Mouse (Mus musculus) thymus, postnatal 14 days (tissue): ENCODE data around the gene Tmed6.
"Not testable (repeated sequence)": the region's sequence is repeated elsewhere in the genome, so short reads cannot be mapped to it uniquely, and the experiment has no call there.

Experiments
- DNase-seq: peaks from one replicate; pipeline ENCODE4 v3.0.0; 2021

Gene Tmed6

DNA sequence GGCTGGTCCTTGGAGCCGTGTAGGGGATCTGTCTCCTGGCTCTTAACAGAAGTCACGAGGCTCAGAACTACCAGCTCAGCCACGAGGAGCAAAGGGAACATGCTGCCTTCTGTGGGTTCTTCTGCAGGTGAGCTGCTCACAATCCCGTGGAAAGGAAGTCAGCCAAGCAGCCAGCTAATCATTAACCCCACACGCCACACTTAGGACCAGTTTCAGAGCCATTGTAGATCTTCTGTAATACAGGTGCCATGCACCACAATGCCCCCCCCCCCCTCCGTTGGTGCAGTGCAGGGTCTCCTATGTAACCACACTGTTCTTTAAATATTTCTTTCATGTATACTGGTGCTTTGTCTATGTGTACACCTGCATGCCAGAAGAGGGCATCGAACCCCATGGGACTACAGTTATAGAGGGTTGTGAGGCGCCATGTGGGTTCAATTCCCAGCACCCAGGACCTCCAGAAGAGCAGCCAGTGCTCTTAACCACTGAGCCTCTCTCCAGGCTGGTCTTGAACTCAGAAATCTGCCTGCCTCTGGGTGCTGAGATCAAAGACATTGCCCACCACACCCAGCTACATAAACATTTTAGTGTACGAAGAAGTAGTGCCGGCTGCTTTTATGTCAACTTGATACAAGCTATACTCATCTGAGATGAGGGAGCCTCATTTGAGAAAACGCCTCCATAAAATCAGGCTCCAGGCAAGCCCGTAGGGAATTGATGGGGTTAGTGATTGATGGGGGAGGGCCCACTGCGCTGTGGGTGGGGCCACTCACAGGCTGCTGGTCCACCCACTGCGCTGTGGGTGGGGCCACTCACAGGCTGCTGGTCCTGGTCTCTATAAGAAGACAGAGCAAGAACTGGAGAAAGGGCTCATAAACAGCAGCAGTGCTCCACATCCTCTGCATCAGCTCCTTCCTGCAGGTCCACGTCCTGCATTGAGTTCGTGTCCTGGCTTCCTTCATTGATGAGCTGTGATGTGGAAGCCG is at the start of gene Tmed6:
TSS of gene Tmed6 (minus strand) at position 134 of the 986 bp plus-strand sequence.
- DNase-seq: no peak

DNA sequence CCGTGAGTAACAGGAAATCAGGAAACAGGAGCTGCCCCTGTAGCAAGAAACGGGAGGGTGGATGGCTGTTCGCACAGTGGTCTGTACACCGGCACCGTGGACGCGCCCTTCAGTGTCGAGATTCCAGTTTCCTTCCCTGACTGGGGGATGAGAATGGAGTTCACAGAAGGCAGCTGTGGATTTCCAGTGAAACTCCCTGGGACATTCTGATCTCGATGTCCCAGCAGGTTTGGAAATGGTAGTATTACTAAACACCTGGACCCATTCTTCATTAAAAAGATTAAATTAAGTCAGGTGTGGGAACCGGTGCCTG is 49.5 kb upstream of the Tmed6 start:
- no peak for DNase-seq

DNA sequence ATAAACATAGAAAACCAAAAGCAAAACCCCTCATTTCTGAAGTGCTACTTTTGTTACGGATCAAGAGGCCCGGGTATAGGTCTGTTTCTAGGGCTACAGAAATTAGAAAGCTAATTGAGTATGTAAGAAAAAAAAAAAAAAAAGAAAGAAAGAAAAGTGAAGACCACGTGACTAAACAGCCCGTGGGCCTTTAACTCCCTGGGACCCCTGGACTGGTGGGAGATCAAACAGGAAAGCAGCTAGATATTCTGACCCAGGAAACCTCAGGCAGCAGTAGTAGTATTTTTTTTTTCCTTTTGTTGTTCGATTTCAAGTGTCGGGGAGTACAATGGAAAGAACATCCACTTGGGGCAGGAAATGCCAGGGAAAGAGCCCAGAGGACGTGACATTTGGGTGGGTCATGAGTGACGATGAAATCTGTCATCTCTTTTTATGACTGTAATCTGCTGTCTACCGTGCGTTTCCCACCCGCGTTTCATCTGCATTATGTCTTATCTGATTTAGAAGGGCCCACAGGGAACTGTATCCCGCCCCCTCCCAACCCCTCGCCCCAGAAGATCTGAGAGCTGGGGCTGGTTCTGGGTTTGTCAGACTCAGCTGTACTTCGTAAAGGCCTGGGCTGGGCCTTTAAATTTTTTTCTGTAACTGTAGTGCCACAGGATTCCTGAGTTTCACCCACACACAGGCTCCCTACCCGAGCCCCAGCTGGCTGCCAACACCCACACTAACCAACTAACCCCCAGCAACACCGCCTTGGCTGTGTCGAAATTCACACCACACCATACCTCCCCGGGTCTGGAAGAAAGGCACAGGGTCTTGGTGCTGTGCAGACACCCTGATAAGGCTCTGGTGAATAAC is 48.9 kb upstream of the Tmed6 start:
- no peak for DNase-seq

DNA sequence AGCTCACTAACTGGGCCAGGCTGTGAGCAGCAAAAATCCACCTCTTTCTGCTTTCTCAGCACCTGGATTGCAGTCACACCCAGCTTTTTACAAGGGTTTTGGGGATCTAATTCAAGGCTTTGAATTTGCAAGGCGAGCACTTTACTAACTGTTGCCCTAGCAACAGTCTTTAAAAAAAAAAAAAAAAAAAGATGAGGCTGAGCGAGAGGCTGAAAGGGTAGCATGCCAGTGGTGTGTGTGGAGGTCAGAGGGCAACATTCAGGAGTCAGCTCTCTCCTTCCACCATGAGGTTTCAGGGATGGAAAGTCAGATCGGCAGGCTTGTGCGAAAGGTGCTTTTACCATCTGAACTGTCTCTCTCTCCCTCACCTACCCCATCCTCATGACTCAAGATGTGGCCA is 47.8 kb upstream of the Tmed6 start:
- DNase-seq: no peak

DNA sequence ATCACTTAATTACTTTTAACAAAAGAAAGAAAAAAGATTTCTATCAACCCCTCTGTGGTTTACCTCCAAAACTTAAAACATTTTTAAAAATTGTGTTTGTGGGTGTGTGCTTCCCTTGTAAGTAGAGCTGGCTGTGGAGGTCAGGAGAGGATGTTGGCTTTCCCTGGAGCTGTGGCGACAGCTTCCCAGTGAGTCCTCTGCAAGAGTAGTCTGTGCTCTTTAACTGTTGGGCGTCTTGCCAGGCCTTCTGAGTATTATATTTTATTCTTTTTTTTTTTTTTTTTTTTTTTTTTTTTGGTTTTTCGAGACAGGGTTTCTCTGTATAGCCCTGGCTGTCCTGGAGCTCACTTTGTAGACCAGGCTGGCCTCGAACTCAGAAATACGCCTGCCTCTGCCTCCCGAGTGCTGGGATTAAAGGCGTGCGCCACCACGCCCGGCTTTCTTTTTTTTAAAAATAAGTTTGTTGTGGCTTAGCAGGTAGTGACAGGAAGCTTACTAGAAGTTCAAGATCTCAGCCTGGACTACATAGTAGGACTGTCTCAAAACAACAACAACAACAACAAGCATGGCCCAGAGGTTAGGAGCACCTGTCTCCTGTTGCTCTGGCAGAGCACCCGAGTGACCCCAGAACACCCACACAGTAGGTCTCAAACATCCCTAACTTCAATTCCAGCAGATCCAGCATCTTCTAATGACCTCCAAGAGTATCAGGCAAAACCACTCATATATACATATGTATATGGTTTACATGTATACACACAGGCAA is 46.1 kb upstream of the Tmed6 start:
- DNase-seq: no peak

DNA sequence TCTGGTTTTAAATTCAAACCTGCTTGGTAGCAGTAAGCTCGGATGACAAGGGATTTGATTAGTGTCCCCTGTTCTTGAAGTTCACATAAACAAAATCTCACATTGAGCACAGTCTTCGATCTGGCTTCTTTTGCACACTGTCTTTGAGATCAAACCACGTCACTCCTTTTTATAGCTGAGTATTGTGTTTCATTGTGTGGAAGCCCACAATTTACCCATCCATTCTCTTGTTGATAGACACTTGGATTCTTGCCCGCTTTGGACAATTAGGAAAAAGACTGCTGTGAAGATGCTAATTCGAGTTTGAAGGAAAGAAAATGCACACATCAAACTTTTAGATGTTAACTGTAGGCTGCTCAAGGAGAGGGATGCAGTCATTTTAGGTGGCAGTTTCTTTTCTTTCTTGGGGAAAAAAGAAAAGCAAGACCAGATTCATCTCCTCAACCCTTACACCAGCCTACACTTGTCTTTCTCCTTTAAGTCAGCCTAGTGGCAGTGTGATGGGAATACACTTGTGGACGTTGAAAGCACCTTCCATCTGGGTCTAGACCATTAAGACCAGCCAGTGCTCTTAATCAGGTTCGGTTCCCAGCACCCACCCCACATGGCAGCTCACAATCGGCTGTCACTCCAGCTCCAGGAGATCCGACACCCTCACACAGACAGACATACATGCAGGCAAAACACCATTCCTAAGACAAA is 45.3 kb upstream of the Tmed6 start:
- DNase-seq: no peak

DNA sequence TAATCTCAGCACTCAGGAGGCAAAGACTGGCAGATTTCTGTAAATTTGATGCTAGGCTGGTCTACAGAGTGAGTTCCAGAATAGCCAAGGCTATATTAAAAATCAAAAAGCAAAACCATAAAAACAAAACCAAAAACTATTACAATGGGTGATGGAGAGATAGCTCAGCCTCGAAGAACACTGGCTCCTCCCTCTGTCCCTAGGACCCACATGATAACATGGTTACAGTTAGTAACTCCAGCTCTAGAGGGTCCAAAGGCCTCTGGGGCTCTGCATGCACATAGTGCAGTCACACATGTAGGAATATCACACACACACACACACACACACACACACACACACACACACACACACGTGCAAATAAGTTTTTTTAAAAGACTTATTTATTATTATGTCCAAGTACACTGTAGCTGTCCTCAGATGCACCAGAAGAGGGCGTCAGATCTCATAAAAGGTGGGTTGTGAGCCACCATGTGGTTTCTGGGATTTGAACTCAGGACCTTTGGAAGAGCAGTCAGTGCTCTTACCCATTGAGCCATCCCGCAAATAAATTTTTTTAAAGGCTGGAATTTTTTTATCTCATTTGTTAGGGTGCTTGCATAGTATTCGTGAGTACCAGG is 44.5 kb upstream of the Tmed6 start:
- DNase-seq: no peak

DNA sequence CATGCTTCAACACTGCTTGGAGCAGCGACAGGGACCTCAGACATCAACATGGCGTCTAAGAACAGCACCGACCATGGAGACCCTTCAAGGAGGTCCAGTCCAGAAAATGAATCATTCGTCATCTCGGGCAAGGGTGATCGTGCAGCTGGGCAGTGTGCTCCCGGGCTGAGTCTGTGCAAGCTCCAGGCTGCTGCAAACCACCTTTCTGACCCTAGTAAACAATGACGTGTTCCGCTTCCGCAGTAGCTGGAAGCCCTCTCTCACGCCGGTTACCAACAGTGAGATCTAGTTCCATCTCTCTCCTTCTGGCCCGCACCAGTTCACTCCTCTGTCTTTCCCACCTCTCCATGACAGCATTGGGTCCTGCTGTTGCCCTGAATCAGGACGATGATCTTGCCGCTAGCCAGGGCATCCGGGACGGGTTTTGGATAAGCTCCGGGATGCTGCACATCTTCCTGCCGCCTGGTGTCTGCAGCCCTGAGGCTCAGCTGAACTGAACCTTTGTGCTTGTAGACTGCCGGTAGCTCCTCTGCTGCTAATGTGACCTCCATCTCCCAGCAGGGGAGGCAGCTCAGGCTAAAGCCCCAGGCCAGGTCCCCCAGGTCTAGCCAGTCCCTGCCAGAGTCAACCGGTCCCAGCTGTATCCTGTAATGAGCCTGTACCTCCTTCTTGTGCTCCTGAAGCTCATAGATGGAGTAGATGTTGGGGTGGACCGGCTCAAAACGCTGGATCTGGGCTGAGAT is 43.7 kb upstream of the Tmed6 start:
- DNase-seq: no peak

DNA sequence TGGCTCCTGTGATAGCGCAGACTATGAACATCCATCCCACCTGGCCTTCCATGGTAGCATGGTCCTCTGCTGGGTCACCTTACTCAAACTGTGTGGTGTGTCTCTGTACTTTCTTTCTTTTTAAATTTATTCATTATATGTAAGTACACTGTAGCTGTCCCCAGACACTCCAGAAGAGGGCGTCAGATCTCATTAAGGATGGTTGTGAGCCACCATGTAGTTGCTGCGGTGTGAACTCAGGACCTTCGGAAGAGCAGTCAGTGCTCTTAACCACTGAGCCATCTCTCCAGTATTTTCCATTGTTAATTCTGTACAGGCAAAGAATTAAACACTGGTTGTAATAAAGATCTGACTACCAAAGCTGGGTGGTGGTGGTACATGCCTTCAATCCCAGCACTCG is 42.6 kb upstream of the Tmed6 start:
- DNase-seq: not testable (repeated sequence)

DNA sequence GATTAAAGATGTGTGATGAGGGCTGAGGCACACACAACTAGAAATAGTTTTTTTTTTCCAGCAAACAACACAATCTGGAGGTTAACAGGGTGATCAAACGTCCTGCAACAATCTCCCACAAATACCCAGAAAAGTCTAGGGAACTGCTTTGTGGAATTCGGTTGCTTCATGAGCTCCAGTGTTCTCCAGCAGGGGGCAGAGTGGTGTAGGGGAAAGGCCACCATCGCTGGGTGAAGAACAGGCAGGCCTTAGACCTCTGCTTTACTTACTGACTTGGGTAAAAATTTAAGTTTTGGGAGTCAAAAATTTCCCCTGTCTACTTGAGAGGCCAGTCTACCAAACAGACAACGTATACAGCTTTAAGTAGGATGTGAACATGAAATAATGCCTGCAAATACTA is 39.1 kb upstream of the Tmed6 start:
- DNase-seq: peak; percentile 81

DNA sequence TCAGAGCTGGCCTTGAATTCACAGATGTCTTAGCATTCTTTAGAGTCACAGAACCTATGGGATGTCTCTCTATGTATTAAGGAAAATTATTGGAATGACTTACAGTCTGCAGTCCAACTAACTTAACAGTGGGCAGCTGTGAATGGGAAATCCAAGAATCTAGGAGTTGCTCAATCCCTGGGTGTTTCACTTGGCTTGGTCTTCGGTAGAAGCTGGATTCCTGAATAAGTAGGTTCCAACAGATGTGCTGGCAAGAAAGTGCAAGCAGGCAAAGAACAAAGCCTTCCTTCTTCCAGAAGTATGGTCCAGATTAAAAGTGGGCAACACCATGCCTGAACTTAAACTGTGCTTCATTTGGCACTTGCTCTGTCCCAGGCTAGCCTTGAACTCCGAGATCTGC is 35.2 kb upstream of the Tmed6 start:
- DNase-seq: no peak

DNA sequence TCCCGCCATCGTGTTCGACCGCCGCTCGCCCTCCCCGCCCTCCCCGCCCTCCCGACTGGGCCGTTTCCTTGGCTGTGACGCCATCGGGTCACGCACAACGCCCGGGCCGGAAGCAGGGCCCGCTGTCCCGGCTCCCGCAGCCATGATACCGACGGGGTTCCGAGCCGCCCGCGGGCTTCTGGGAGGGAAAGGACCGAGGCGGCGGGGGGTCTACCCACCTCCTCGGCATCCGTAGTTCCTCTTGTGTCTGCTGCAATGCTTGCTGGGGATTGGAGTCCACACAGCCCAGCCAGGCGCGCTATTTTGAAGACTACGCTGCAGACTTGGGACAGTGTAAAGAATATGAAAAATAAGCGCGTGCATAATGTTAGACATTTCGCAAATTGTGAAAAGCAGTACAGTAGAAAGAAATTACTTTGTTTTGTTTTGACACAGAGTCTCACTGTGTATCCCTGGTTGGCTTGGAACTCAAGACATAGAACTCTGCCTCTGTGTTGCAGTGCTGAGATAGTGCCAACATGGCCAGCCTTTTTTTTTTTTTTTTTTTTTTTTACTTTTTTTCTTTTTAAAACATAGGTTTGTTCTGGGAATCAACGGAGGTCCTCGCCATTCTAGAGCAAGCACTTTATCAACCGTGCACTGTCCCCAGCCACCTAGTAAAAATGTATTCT is 31.1 kb upstream of the Tmed6 start, which contains the start of gene Terf2:
TSS of gene Terf2 (minus strand) at position 182 of the 671 bp plus-strand sequence.
- DNase-seq: peak; percentile 94

DNA sequence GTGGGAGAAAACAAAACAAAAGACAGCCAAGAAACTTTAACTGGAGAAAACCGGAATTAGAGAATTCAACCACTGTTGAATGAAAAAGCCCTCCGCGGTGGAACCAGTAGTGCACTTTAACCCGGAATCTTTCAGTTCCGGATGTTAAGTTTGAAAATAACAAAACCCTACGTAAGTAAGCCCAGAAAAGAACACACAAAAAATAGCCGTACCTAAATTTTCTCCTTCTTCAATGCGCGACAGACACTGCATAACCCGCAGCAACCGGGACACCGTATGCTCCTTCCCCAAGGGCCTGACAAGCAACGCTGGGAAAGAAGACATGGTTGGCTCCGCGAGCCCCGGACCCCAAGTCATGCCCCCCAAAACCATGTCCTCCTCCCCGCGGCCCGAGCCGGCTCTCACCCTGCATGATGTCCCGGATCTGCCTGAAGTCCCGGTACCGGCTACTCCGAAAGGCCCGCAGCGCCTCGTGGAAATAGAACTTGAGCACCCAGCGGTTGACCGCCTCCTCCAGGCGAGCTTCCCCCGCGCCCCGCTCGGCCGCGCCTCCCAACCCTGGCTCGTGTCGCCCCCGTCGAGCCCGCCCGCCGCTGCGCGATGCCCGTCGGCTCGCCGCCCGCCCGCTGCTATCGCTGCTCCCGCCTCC is 30.4 kb upstream of the Tmed6 start:
- no peak for DNase-seq

DNA sequence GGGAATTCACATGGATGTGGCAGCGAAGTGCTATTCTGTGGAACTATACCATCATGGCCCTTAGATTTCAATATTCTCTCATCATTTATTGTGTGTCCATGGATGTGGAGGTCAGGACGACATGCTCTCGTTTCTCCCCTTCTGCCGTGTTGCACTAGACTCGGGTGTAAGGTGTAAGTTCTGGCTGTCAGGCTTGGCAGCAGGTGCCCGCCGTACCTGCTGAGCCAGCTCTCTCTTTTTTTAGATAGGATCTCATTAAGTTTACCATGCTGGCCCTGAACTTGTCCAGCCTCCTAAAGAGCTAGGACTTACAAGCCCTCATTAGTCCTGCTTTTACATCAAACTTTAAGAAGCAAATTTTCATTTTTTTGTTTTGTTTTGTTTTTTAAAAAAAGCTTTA is 25.1 kb upstream of the Tmed6 start:
- no peak for DNase-seq

DNA sequence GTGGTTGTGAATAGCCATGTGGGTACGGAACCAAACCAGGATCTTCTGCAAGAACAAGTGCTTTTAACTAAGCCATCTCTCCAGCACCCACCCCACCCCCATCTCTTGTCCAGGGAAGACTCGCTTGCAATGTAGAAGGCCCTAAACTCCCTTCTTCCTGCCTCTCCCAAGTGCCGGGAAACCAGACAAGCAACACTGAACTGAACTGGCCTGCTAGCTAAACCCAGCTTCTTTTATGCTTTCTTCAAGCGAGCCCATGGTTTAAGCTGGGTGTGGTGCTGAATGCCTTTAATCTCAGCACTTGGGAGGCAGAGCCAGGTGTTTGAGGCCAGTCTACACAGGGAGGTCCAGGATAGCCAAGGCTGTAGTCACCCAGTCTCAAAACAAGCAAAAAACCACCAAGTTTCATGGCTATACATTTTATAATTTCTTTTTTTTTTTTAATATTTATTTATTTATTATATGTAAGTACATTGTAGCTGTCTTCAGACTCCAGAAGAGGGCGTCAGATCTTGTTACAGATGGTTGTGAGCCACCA is 23.2 kb upstream of the Tmed6 start:
- no peak for DNase-seq

DNA sequence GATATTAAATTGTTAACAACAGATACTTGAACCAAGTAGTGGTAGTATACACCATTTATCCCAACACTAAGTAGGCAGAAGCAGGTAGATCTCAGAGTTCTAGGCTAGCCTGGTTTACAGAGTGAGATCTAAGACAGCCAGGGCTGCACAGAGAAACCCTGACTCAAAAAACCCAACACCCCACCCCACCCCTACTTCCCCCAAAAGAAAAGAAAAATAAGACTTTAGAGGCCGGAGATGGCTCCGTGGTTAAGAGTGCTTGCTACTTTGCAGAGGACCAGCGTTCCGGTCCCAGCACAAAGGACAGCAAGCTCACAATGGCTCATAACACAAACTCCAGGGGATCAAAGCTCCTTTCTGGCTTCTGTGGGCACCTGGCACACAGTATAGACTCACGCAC is 20.6 kb upstream of the Tmed6 start:
- DNase-seq: no peak

DNA sequence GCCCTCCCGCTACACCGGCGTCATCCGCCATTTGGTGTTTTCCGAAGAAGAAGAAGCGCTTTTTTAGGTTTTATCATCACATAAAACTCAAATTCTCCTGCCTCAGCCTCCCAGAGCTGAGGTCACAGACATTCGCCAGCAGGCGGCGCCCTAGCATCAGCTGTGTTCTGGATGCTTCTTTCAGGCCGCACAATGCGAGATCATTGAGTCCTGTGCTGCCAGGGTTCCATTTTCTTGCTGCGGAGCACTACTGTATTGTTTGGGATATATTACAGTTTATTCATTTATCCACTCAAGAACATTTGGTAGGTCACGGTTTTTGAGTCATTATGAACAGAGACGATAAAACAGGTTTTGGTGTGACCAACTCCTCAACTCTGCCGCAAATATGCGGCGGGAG is 19.9 kb upstream of the Tmed6 start:
- peak; percentile 45 for DNase-seq

DNA sequence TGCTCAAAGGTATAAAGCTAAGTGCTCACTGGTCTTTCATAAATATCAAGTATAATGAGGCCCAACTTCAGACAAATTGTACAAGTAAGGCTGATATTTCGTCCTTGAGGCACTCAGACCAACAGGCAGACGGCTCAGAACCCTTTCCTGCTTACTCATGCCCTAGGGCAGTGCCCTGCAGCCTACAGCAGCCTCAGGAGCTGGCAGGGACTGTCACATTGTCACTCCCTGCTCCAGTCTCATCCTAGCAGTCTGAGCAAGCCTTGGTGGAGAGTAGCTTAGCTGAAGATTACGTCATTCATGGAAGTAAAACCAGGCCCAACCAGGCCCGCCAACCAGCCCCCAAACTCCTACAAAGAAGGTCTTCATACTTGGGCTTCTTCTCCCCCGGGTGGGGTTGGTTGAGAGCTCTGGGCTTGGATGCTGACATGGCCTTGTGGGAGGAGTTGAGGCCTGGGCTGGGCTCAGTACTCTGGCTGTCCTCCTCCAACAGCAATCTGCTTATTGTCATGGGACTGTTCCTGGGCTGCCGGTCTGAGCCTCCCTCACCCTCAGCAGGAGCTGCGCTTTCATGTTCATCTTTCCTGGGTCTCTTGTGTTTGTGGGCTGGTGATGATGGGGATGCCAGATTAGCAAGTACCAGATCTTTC is 10.9 kb upstream of the Tmed6 start:
- no peak for DNase-seq

DNA sequence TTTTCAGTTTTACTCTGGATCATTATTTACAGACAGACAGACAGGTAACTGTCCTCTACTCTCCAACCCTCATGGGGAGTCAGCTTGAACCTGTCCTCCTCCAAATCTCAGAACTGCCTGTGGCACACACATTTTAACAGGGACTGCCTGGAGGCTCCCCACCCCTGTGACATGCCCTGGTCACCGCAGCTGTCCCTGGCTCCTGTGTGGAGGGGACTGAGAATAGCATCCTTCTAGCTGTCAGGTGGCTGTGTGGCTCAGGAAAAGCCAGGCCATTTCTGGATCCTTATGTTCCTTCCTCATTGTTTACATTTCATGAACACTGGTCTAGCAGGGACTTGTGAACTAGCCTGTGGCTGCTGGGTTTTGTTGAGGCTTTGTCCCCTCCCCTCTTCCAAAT is 8.7 kb upstream of the Tmed6 start:
- DNase-seq: no peak
